Mouse (Mus musculus) thymus, adult 18-20 months (tissue): ENCODE data around the gene Sec11a.
"Not testable (repeated sequence)": the region's sequence is repeated elsewhere in the genome, so short reads cannot be mapped to it uniquely, and the experiment has no call there.

Experiments
- DNase-seq, 2 experiments: peaks; one replicate each; pipeline ENCODE4 v3.0.0; 2022; ENCODE audit warnings: mixed read lengths in 2 of 2

Gene Sec11a

GRCm38 (mm10) chr7:80947445-80948350 is at the start of gene Sec11a:
Gene Sec11a, minus strand, starts transcription at chr7:80947780.
- peak; percentile 91 to 93 for DNase-seq

- no peak for DNase-seq
Measured at GRCm38 (mm10) chr7:80995266-80996146, 47.9 kb upstream of the Sec11a start.

- DNase-seq, result peak in 1 of 2 experiments; percentile 15
Measured at GRCm38 (mm10) chr7:80994663-80995005, 47.1 kb upstream of the Sec11a start.

- peak; percentile 52 to 55 for DNase-seq
Measured at GRCm38 (mm10) chr7:80993834-80994662, 46.5 kb upstream of the Sec11a start.

- DNase-seq, result peak; percentile 56 to 65
Measured at GRCm38 (mm10) chr7:80992980-80993833, 45.6 kb upstream of the Sec11a start, which contains the start of gene Zfp592. Gene Zfp592, plus strand, starts transcription at chr7:80993681.

- DNase-seq, result peak in 1 of 2 experiments; percentile 8
Measured at GRCm38 (mm10) chr7:80992631-80992979, 45.0 kb upstream of the Sec11a start.

GRCm38 (mm10) chr7:80992063-80992462 is 44.5 kb upstream of the Sec11a start:
- no peak for DNase-seq

- no peak for DNase-seq
Measured at GRCm38 (mm10) chr7:80991589-80991988, 44.0 kb upstream of the Sec11a start.

GRCm38 (mm10) chr7:80990276-80990675 is 42.7 kb upstream of the Sec11a start:
- DNase-seq, result no peak

- DNase-seq, result no peak
Measured at GRCm38 (mm10) chr7:80987805-80988625, 40.4 kb upstream of the Sec11a start.

- no peak for DNase-seq
Measured at GRCm38 (mm10) chr7:80986458-80987187, 39.0 kb upstream of the Sec11a start.

- no peak for DNase-seq
Measured at GRCm38 (mm10) chr7:80980566-80980965, 33.0 kb upstream of the Sec11a start.

GRCm38 (mm10) chr7:80973638-80974015 is 26.0 kb upstream of the Sec11a start:
- not testable (repeated sequence) for DNase-seq

GRCm38 (mm10) chr7:80972920-80973637 is 25.5 kb upstream of the Sec11a start:
- DNase-seq, result not testable (repeated sequence)

- no peak for DNase-seq
Measured at GRCm38 (mm10) chr7:80972082-80972481, 24.5 kb upstream of the Sec11a start.

GRCm38 (mm10) chr7:80971419-80971818 is 23.8 kb upstream of the Sec11a start:
- no peak for DNase-seq

- no peak for DNase-seq
Measured at GRCm38 (mm10) chr7:80970913-80971312, 23.3 kb upstream of the Sec11a start.

GRCm38 (mm10) chr7:80962799-80963198 is 15.2 kb upstream of the Sec11a start:
- no peak for DNase-seq

- no peak for DNase-seq
Measured at GRCm38 (mm10) chr7:80959003-80959402, 11.4 kb upstream of the Sec11a start.
